ENCODE assay signal across 8 mouse cellular contexts in genomic region chr2:71368086-71368485, GRCm38 (mm10). TPM values are rescaled to one million over a fixed set of nuclear protein-coding genes. Genes with fewer than 3 reads are reported as not detected.
DNase-seq lines count a peak whose midpoint lies in the region; ATAC-seq and TF ChIP-seq lines count a peak whose summit lies in the region.

No protein-coding gene starts in this region.

- H3K9me3 ChIP-seq in heart, embryonic 15.5 days (replicated peaks), result no peaks in the 10 kb centered on the region
- H3K9me3 ChIP-seq in ES-Bruce4 (replicated peaks; ENCODE audit: control insufficient read depth, insufficient read depth, low read length, poor library complexity, severe bottlenecking), result no peaks in the 10 kb centered on the region

- H3K4me1 ChIP-seq in heart, embryonic 15.5 days (replicated peaks), result peaks cover 22% of the 10 kb centered on the region
- peaks cover 2% of the 10 kb centered on the region for H3K4me1 ChIP-seq in ES-Bruce4 (ENCODE audit: control insufficient read depth, insufficient read depth, low read length)

- no peaks in the 10 kb centered on the region for H3K27me3 ChIP-seq in heart, embryonic 15.5 days
- no peaks in the 10 kb centered on the region for H3K27me3 ChIP-seq in ES-Bruce4 (ENCODE audit: control insufficient read depth, insufficient read depth, low read length, poor library complexity, severe bottlenecking)

- no peak overlapping the region for H3K9ac ChIP-seq in heart, embryonic 15.5 days
- H3K9ac ChIP-seq in ES-Bruce4 (ENCODE audit: low read depth, poor library complexity, severe bottlenecking), result peak overlapping the region; percentile 33; the same call in 1 of the 2 replicates

- TF ChIP-seq POLR2A in ES-Bruce4 (IDR thresholded peaks at IDR 0.05; ENCODE audit: insufficient read depth, low read length), result no peak

- no peak for TF ChIP-seq EP300 in ES-Bruce4 (IDR thresholded peaks at IDR 0.05; ENCODE audit: insufficient read depth, low read depth, low read length)

- no peaks in the 10 kb centered on the region; the same call in 1 of the 2 replicates for H3K36me3 ChIP-seq in heart, embryonic 15.5 days
- H3K36me3 ChIP-seq in ES-Bruce4 (ENCODE audit: control insufficient read depth, insufficient read depth, low read length, poor library complexity, severe bottlenecking) (no peaks in the 10 kb centered on the region), macrophage (ENCODE audit: inconsistent target) (no peaks in the 10 kb centered on the region)

- ATAC-seq in heart, embryonic 15.5 days (replicated peaks; ENCODE audit: insufficient number of reproducible peaks, insufficient read depth, low FRiP score, low read depth), result no peak
- ATAC-seq in granulocyte monocyte progenitor cell, adult 5-6 weeks (replicated peaks; ENCODE audit: poor library complexity, severe bottlenecking), result peak; percentile 6; the same call in 1 of the 2 replicates

- 31% methylated on average over 8 of the region's 8 CpGs for WGBS in heart, embryonic 15.5 days
- WGBS in macrophage (ENCODE audit: missing documents), result 16% methylated on average over 8 of the region's 8 CpGs

- H3K79me2 ChIP-seq in macrophage (ENCODE audit: inconsistent target), result peaks cover 31% of the 10 kb centered on the region; the same call in 1 of the 2 replicates

- peak overlapping the region; percentile 69 for H3K4me2 ChIP-seq in heart, embryonic 15.5 days

- DNase-seq in heart, adult 9 months (ENCODE audit: low spot score in 2 of 2), result no peak
- no peak for DNase-seq in ovary, postnatal 36 days (ENCODE audit: low spot score)
- no peak for DNase-seq in layer of hippocampus, postnatal 10 days (ENCODE audit: low spot score in 2 of 2)
- DNase-seq in cerebellum, adult 9-11 months, result no peak

- H3K27ac ChIP-seq in heart, embryonic 15.5 days, result peak overlapping the region; percentile 94
- no peak overlapping the region for H3K27ac ChIP-seq in ES-Bruce4 (ENCODE audit: insufficient read depth, low read length)
- H3K27ac ChIP-seq in macrophage, result peak overlapping the region; percentile 65

- H3K4me3 ChIP-seq in heart, embryonic 15.5 days, result peak overlapping the region; percentile 83
- H3K4me3 ChIP-seq in ES-Bruce4 (ENCODE audit: low read depth, low read length) (peak overlapping the region; percentile 54), macrophage (ENCODE audit: inconsistent target) (peak overlapping the region; percentile 97)

- TF ChIP-seq CTCF in ES-Bruce4 (IDR thresholded peaks at IDR 0.05; ENCODE audit: low read depth, low read length), result no peak

RNA-seq across cellular contexts. Expression of gene Slc25a12, which starts 0.5 kb away (rescaled TPM):
- polyA plus RNA-seq in heart, embryonic 15.5 days (2015; fragmentation: Nextera tagmentation; extraction: Ambion mirVana), result 103 and 107 TPM in 2 replicates
- polyA plus RNA-seq in ES-Bruce4 (2011; ENCODE audit: insufficient read depth, insufficient read length, low read depth, missing spikeins), result 80.0 and 89.2 TPM in 2 replicates
- total RNA-seq in granulocyte monocyte progenitor cell, adult 5-6 weeks (2014; fragmentation: Nextera tagmentation), result 84.9 and 94.5 TPM in 2 replicates
- total RNA-seq in granulocyte monocyte progenitor cell, adult 5-6 weeks (2017), result 81.2 and 93.9 TPM in 2 replicates
- total RNA-seq in macrophage (2018; cell fraction: chromatin; rRNA removed), result 100 to 1,000 TPM in 10 of 26 experiments, 10 to 100 TPM in 16; 23.6 to 142 (median 66.7) TPM
- total RNA-seq in macrophage (2018; cell fraction: cytosol; rRNA removed), result 10 to 100 TPM; 18.0 to 48.7 (median 28.9) TPM
- 10 to 100 TPM; 15.1 to 90.9 (median 43.4) TPM for total RNA-seq in macrophage (2018; cell fraction: nucleus; rRNA removed)
- 20.9 to 38.7 TPM (median 26.8 TPM) in 3 replicates for polyA plus RNA-seq in macrophage (2018)
- total RNA-seq in layer of hippocampus, postnatal 10 days (2021), result 100 to 1,000 TPM; 169 to 170 TPM

RNA-seq across cellular contexts. Expression of gene Hat1, which starts 20.7 kb away (rescaled TPM):
- 98.7 and 104 TPM in 2 replicates for polyA plus RNA-seq in heart, embryonic 15.5 days (2015; fragmentation: Nextera tagmentation; extraction: Ambion mirVana)
- polyA plus RNA-seq in ES-Bruce4 (2011; ENCODE audit: insufficient read depth, insufficient read length, low read depth, missing spikeins), result 659 and 692 TPM in 2 replicates
- total RNA-seq in granulocyte monocyte progenitor cell, adult 5-6 weeks (2014; fragmentation: Nextera tagmentation), result 118 and 134 TPM in 2 replicates
- 194 and 208 TPM in 2 replicates for total RNA-seq in granulocyte monocyte progenitor cell, adult 5-6 weeks (2017)
- 10 to 100 TPM; 23.0 to 85.1 (median 46.9) TPM for total RNA-seq in macrophage (2018; cell fraction: chromatin; rRNA removed)
- total RNA-seq in macrophage (2018; cell fraction: cytosol; rRNA removed), result 10 to 100 TPM; 30.5 to 81.7 (median 57.6) TPM
- 10 to 100 TPM; 21.8 to 73.4 (median 48.9) TPM for total RNA-seq in macrophage (2018; cell fraction: nucleus; rRNA removed)
- 34.4 to 91.9 TPM (median 56.0 TPM) in 3 replicates for polyA plus RNA-seq in macrophage (2018)
- 10 to 100 TPM; 18.9 to 19.8 TPM for total RNA-seq in layer of hippocampus, postnatal 10 days (2021)
